Mouse (Mus musculus) liver, embryonic 13.5 days (tissue): ENCODE data around the gene Rnase11. TPM values are rescaled to one million over a fixed set of nuclear protein-coding genes. Genes with fewer than 3 reads are reported as not detected.

Experiments
- ATAC-seq: fragments of 200-750 bp; cut with Nextera tagmentation; 2 replicates; pipeline ENCODE4 v1.8.0; 2017; ENCODE audit warnings: low read depth, mild to moderate bottlenecking, moderate number of reproducible peaks, moderate library complexity
- DNase-seq: peaks from one replicate; pipeline ENCODE4 v3.0.0; 2022
- H3K27ac ChIP-seq: fragments of 300-500 bp; sonication (generic); 2 replicates; pipeline ENCODE4 v1.5.1; 2015; ENCODE audit warnings: moderate library complexity, mild to moderate bottlenecking, inconsistent platforms
- H3K27me3 ChIP-seq: fragments of 300-500 bp; sonication (generic); 2 replicates; pipeline ENCODE4 v1.6.1; 2015; ENCODE audit warnings: mild to moderate bottlenecking, inconsistent platforms
- H3K36me3 ChIP-seq: fragments of 300-500 bp; sonication (generic); 2 replicates; pipeline ENCODE4 v1.6.1; 2015; ENCODE audit warnings: mild to moderate bottlenecking, inconsistent platforms
- H3K4me1 ChIP-seq: fragments of 300-500 bp; sonication (generic); replicated peaks from 2 replicates; pipeline ENCODE4 v1.6.1; 2015; ENCODE audit warnings: inconsistent platforms
- H3K4me2 ChIP-seq: fragments of 300-500 bp; sonication (generic); 2 replicates; pipeline ENCODE4 v1.6.1; 2015; ENCODE audit warnings: inconsistent platforms, mild to moderate bottlenecking, moderate library complexity
- H3K4me3 ChIP-seq: fragments of 300-500 bp; sonication (generic); replicated peaks from 2 replicates; pipeline ENCODE4 v1.5.1; 2015; ENCODE audit warnings: mild to moderate bottlenecking, inconsistent platforms
- H3K9ac ChIP-seq: fragments of 300-500 bp; sonication (generic); 2 replicates; pipeline ENCODE4 v1.6.1; 2015; ENCODE audit warnings: mild to moderate bottlenecking, inconsistent platforms
- H3K9me3 ChIP-seq: fragments of 300-500 bp; sonication (generic); replicated peaks from 2 replicates; pipeline ENCODE4 v1.6.1; 2016; ENCODE audit warnings: inconsistent platforms
- WGBS: fragments of 180-500 bp; shearing (Covaris S2); methylation state at CpG from one replicate; pipeline ENCODE4 v1.1.7; 2015; ENCODE audit not compliant: insufficient replicate concordance; 5-methylcytosine and 5-hydroxymethylcytosine counted together
- polyA plus RNA-seq: library from polyadenylated mRNA; unstranded; fragments of >200 nt; fragmentation: Nextera tagmentation; extraction: Ambion mirVana; gene quantifications from 2 replicates; pipeline ENCODE4 v1.2.1, GENCODE M21; 2015

Rnase11 gene
- polyA plus RNA-seq, 1 experiment from 2014 or later = not detected

DNA sequence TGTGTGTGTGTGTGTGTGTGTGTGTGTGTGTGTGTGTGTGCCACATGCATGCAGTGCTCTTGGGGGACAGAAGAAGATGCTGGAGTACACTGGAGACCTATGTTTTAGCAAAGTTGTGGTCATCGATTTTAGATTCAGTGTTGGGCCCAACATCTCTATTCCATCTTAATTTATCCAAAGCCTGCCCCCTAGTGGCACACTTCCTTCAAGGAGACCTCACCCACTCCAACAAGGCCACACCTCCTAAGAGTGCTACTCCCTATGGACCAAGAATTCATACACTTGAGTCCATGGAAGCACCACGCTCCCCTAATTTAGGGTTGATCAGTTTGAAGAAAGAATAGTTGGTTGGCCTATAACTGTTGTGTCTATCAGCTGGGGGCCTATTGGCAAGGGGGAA is 19.7 kb upstream of the Rnase11 start:
- ATAC-seq (no peak), DNase-seq (peak; percentile 48)
- 0 out of 2 replicates have a peak, but pooled peaks cover 15% of the 10 kb centered on the region for H3K27me3 ChIP-seq
- H3K9ac ChIP-seq = no peak overlapping the region
- WGBS = 65% methylated on average over 2 of the region's 2 CpGs
- H3K9me3 ChIP-seq = no peaks in the 10 kb centered on the region
- no peak overlapping the region for H3K27ac ChIP-seq
- no peak overlapping the region for H3K4me3 ChIP-seq
- no peak overlapping the region for H3K4me2 ChIP-seq
- H3K36me3 ChIP-seq = no peaks in the 10 kb centered on the region
- peaks cover 9% of the 10 kb centered on the region for H3K4me1 ChIP-seq

DNA sequence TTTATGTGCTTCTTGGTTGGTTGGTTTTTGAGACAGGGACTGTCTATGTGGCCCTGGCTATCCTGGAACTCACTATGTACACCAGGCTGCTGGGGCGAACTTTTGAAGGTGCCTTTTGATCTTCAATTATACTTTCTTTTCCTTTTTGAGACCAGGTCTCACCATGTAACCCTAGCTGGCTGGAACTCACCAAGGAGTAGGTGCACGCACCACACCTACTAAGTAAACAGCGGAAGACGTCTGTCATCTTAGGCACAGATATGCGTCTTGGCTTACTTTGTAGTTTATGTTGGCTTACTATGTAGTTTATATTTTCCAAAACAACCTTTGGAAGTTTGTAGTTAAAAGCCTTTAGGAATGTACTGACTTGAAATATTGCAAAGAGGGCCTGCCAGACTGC is 19.0 kb upstream of the Rnase11 start:
- Histone ChIP-seq H3K4me2 (no peak overlapping the region), H3K9me3 (no peaks in the 10 kb centered on the region), H3K36me3 (no peaks in the 10 kb centered on the region), H3K27me3 (0 out of 2 replicates have a peak, but pooled peaks cover 14% of the 10 kb centered on the region), H3K4me1 (peaks cover 11% of the 10 kb centered on the region), H3K4me3 (no peak overlapping the region), H3K9ac (no peak overlapping the region), H3K27ac (no peak overlapping the region)
- no peak for ATAC-seq
- WGBS = 79% methylated on average over 5 of the region's 5 CpGs
- DNase-seq = no peak

DNA sequence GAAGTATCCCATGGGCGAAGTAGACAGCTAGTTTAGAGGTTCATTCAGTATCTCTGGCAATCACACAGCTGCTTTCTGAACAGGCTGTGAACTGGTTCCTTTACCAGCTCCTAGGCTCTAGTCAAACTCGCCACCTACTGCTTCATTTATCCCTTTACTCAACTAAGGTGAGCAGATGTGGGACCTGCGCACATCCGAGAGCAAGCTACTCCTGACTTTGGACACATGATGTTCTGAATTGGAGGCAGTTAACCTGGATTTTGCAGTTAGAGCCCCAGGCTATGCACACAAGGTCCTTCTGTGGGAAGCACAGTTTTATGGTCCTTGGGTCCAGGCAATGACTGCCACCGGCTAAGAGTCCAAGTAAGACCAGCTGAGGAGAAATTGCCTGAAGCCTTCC is 10.8 kb upstream of the Rnase11 start:
- no peak for ATAC-seq
- H3K4me2 ChIP-seq = no peak overlapping the region
- 72% methylated on average over 5 of the region's 5 CpGs for WGBS
- H3K4me3 ChIP-seq = no peak overlapping the region
- H3K27me3 ChIP-seq = no peaks in the 10 kb centered on the region
- no peak overlapping the region for H3K9ac ChIP-seq
- no peak overlapping the region for H3K27ac ChIP-seq
- no peaks in the 10 kb centered on the region for H3K36me3 ChIP-seq
- H3K4me1 ChIP-seq = peaks cover 22% of the 10 kb centered on the region
- DNase-seq = no peak
- H3K9me3 ChIP-seq = no peaks in the 10 kb centered on the region

DNA sequence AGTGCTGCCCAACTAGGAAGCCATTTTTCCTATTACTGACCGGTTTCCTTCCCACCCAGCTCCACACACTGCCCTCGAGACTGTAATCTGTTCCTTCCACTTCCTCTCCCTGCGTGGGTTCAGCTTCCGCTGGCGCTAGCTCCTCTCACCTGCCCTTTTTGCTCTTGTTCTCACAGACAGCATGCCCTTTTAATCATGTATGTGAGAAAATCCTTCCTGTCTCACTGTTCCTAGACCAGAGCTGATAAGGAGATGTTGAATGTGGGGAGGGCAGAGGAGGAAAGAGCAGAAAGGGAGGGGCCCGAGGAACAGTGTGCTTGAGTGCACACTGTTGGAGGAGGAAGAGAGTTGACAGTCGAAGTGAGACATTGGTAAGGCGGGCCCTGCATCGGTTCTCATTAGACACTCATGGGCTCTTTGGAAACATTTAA is 7.5 kb upstream of the Rnase11 start, which contains the start of gene Rnase12:
TSS of gene Rnase12 (minus strand) at position 261 of the 431 bp plus-strand sequence.
- Histone ChIP-seq H3K36me3 (no peaks in the 10 kb centered on the region), H3K4me3 (no peak within 1 kb of the TSS), H3K27me3 (no peaks in the 10 kb centered on the region), H3K27ac (no peak within 1 kb of the TSS), H3K9ac (no peak within 1 kb of the TSS; the same call in 1 of the 2 replicates), H3K9me3 (no peaks in the 10 kb centered on the region), H3K4me2 (peak within 1 kb of the TSS; percentile 36), H3K4me1 (peaks cover 24% of the 10 kb centered on the region)
- DNase-seq (no peak), ATAC-seq (peak; percentile 68)
- 7% methylated on average over 9 of the region's 9 CpGs for WGBS

DNA sequence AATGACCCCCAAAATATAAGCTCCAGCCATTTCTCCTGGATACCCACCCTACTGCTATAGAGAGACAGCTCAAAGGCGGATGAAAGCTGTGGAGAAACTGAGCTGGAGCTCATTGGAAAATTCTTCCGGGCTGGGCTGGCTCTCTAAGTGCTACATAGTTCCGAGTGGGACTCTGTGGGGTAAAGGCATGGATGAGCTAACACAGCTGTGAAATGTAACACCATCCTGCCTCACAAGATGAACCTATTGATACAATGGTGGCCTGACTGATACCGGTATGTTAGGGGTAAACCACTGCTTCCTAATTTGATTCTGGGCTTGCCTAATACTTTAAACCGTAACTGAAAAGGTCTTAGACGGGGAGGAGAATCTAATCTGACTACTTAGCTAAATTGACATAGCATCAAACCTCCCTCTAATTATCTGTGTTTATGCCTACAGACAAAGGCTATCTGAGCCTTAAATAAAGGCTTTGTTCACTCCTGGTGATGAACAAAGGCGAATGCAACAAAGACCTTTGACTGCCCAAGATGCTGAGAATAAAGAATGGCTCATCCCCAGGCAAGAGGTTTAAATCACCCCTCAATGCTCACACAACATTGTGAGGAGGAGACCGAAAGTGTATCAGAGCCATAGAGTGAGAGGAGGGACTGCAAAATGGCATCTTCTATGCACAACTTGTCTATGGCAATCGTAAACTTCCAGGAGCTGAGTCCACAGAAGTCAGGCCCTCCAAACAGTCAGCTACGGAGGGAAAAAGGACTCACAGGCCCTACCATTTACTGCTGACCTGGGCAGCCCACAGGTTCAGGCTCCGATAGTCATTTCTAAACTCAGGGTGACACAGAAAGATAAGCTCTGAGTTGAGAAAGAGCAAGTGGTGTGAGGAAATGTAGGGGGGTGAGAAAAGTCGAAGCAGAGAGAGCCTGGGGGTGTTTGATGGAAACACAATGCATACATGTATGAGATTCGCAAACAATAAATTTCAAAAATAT is 4.6 kb upstream of the Rnase11 start:
- Histone ChIP-seq H3K36me3 (no peaks in the 10 kb centered on the region), H3K9ac (no peak overlapping the region), H3K27ac (no peak overlapping the region), H3K4me3 (no peak overlapping the region), H3K27me3 (no peaks in the 10 kb centered on the region), H3K4me2 (no peak overlapping the region), H3K9me3 (no peaks in the 10 kb centered on the region), H3K4me1 (peaks cover 19% of the 10 kb centered on the region)
- ATAC-seq (no peak), DNase-seq (no peak)
- WGBS = 45% methylated on average over 13 of the region's 13 CpGs

DNA sequence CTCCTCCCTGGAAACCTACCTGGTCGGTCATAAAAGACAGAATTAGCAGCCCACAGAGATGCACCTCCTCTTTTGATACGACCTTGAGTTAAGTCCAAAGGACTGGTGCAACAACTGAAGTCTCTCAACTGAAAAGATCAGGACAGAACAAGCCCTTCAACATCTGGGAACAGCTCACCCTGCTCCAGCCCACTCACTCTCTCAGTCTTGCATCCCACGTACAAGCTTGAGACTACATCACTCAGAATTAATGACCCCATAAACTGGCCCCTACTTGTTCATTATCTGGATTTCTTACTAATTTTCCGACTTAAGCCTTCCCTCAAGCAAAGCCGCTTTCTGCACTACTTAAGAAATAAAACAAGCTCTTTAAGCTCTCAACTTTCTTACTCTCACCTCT is 3.2 kb upstream of the Rnase11 start:
- no peak for DNase-seq
- no peak overlapping the region for H3K4me3 ChIP-seq
- H3K9me3 ChIP-seq = no peaks in the 10 kb centered on the region
- no peaks in the 10 kb centered on the region for H3K27me3 ChIP-seq
- peaks cover 19% of the 10 kb centered on the region for H3K4me1 ChIP-seq
- H3K4me2 ChIP-seq = no peak overlapping the region
- 67% methylated on average over 5 of the region's 5 CpGs for WGBS
- no peak overlapping the region for H3K9ac ChIP-seq
- H3K27ac ChIP-seq = no peak overlapping the region
- ATAC-seq = no peak
- H3K36me3 ChIP-seq = no peaks in the 10 kb centered on the region

DNA sequence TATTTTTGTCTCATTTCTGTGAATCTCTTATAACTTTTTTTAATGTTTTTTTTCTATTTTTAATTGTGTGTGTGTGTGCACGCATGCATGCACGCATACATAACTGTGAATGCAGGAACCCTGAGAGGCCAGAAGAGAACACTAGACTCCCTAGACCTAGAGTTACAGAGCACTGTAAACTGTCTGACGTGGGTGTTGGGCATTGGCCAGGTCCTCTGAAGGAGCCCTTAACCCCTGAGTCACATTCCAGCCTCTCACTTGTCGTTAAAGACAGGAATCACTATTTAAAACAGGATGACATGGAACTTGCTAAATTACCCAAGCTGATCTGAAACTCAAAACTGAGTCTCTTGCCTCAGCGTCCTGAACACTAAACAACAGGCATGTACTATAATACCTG is 2.0 kb upstream of the Rnase11 start:
- DNase-seq = no peak
- WGBS = 58% methylated on average over 5 of the region's 5 CpGs
- no peaks in the 10 kb centered on the region for H3K27me3 ChIP-seq

DNA sequence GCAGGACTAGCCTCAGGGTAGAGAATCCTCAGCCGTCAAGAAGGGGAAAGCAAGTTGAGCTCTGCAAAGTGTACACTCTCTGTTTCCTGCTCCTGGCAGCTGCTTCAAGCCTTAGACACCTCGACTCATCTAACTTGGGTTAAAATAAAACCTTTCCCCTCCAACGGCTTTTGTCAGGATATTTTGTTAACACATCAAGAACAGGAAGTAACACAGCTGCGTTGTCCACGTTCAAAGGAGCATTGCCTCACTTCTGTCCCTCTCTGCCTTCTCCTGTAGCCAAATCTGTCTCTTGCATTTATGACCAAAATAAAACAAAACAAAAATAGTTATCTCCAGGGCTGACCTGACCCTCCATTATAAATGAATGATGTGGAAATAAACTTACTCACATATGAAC is 2.1 kb downstream of the Rnase11 start:
- 13% methylated on average over 5 of the region's 5 CpGs for WGBS
- no peak overlapping the region for H3K4me3 ChIP-seq
- no peak overlapping the region for H3K27ac ChIP-seq
- no peak overlapping the region for H3K9ac ChIP-seq
- 0 out of 2 replicates have a peak, but pooled peaks cover 3% of the 10 kb centered on the region for H3K4me1 ChIP-seq
- no peak for DNase-seq
- no peak overlapping the region for H3K4me2 ChIP-seq
- no peaks in the 10 kb centered on the region for H3K36me3 ChIP-seq
- no peaks in the 10 kb centered on the region for H3K9me3 ChIP-seq
- no peaks in the 10 kb centered on the region for H3K27me3 ChIP-seq
- no peak for ATAC-seq

More for the DNA sequence above, 2.0 kb upstream of the Rnase11 start:
- Histone ChIP-seq H3K9me3 (no peaks in the 10 kb centered on the region), H3K9ac (no peak overlapping the region), H3K4me1 (peaks cover 14% of the 10 kb centered on the region; the same call in 1 of the 2 replicates), H3K4me2 (no peak overlapping the region), H3K36me3 (no peaks in the 10 kb centered on the region), H3K4me3 (no peak overlapping the region), H3K27ac (no peak overlapping the region)
- ATAC-seq = no peak

DNA sequence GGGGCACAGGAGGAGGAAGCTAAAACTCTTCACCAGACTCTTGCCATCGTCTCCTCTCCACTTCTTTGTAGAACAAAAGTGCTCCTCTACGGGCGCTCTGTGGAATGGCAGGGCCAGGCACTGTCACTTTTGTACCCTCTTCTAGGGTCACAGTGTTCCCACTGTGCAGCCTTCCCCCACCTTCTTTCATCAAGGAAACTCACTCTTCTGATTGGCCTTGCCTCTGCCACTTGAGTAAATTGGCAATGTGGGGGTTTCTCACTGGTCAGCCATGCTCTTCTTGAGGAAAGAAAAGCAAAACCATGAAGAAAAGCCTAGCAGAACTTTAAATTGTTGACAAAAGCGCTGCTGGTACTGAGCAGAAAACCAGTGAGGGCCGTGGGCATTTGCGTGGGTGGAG is 8.2 kb downstream of the Rnase11 start, which contains the start of gene Rnase9:
TSS of gene Rnase9 (minus strand) at position 101 of the 400 bp plus-strand sequence.
- H3K4me2 ChIP-seq = no peak within 1 kb of the TSS
- 74% methylated on average over 6 of the region's 6 CpGs for WGBS

DNA sequence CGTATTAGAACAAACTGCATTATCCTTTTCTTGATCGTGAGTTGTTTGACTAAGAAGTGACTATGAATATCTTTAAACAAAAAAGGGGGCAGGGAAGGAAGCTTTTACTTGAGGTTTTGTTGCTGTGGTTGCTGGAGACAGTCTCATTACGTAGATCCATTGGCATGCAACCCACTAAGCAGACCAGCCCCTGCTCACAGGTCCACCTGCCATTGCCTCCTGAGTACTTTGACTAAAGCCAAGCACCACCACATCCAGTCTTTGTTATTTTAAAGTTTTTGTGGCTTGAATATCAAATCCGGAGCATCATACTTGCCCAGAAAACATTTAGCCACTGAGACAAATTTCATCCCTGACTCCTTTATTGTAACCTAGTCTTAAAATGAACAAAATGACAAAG is 13.7 kb downstream of the Rnase11 start:
- no peak overlapping the region for H3K4me2 ChIP-seq
- no peaks in the 10 kb centered on the region for H3K9me3 ChIP-seq
- no peak overlapping the region for H3K4me3 ChIP-seq
- H3K27ac ChIP-seq = no peak overlapping the region
- no peaks in the 10 kb centered on the region for H3K36me3 ChIP-seq
- 63% methylated on average over 4 of the region's 4 CpGs for WGBS
- no peaks in the 10 kb centered on the region for H3K27me3 ChIP-seq
- ATAC-seq (no peak), DNase-seq (no peak)
- H3K4me1 ChIP-seq = no peaks in the 10 kb centered on the region
- H3K9ac ChIP-seq = no peak overlapping the region

More for the DNA sequence above, 8.2 kb downstream of the Rnase11 start, which contains the start of gene Rnase9:
- Histone ChIP-seq H3K4me3 (no peak within 1 kb of the TSS), H3K9me3 (no peaks in the 10 kb centered on the region), H3K27ac (no peak within 1 kb of the TSS), H3K36me3 (no peaks in the 10 kb centered on the region), H3K9ac (no peak within 1 kb of the TSS), H3K4me1 (no peaks in the 10 kb centered on the region), H3K27me3 (no peaks in the 10 kb centered on the region)
- DNase-seq = no peak
- ATAC-seq = no peak

DNA sequence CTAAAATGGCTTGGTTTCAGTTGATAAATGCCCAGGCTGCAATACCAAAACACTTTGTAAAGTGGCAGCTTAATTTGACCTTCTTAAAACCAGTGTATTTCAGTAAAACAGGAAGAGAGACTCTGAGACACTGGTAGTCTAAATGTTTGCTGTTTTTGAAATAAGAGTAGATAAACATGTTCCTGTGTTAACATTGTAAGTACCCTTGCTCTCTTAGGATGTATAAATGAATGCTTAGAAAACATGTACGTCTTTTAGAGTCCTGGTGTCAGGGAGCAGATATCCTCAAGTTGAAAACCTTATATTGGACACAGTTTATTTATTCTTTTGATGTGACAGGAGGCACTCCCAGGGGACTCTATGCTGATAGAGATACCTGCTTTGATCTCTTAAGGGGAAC is 14.8 kb downstream of the Rnase11 start:
- WGBS = 55% methylated on average over 1 of the region's 1 CpGs
- no peaks in the 10 kb centered on the region for H3K27me3 ChIP-seq
- H3K36me3 ChIP-seq = no peaks in the 10 kb centered on the region
- DNase-seq = no peak
- no peak overlapping the region for H3K27ac ChIP-seq
- no peaks in the 10 kb centered on the region for H3K9me3 ChIP-seq
- no peak overlapping the region for H3K4me3 ChIP-seq
- no peak overlapping the region for H3K4me2 ChIP-seq
- H3K4me1 ChIP-seq = no peaks in the 10 kb centered on the region
- ATAC-seq = no peak
- H3K9ac ChIP-seq = no peak overlapping the region
